Comparison of ENCODE assay signal across 20 mouse cellular contexts in the genomic region with DNA sequence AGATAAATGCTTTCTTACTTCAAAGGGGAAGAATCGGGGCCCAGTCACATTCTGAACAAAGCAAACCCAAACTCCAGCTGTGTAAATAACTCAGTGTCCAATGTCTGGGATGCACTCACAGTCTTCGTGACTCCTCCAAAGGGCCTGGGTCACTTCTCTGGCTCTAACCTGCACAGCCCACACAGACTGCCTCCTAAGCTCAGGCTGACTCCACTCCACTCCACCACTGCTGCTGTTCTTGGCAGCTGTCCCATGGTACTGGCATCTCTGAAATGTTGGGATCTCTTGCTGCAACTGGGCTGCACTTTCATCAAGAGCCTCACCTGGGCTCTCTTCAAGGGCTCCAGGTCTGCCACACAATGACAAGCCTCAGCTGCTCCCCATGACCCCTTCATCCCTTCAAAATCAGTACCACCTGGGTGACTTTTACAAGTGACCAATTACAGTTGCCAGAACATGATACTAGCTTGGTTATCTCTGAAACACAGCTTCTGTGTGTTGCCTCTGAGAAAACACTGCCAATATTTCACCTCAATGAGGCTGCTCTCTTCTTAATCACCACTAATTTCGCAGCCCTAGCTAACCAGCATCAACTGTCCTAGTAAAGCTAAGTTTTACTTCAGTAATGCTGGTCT. TPM values are rescaled to one million over a fixed set of nuclear protein-coding genes. Genes with fewer than 3 reads are reported as not detected.
DNase-seq lines count a peak whose midpoint lies in the region; ATAC-seq and TF ChIP-seq lines count a peak whose summit lies in the region.
"Had no signal": no experiment of that assay in that cellular context is flagged by ENCODE, and none has a peak within 500 bp of the region (broad histone marks: within the 10 kb centered on the region; RNA-seq: fewer than 3 reads in every experiment).

No protein-coding gene starts in this region.

- no peaks in the 10 kb centered on the region for H3K27me3 ChIP-seq in heart, embryonic 14.5 days (ENCODE audit: control insufficient read depth, insufficient read depth, low read length)
- H3K27me3 ChIP-seq in heart, embryonic 12.5 days (replicated peaks), result no peaks in the 10 kb centered on the region
- H3K27me3 ChIP-seq in midbrain, embryonic 11.5 days (ENCODE audit: control insufficient read depth, insufficient read depth, low read length), result no peaks in the 10 kb centered on the region
- no peaks in the 10 kb centered on the region for H3K27me3 ChIP-seq in midbrain, embryonic 13.5 days
- no peaks in the 10 kb centered on the region for H3K27me3 ChIP-seq in lung, postnatal 0 days (replicated peaks; ENCODE audit: insufficient read depth, low read length)
- H3K27me3 ChIP-seq in thymus, adult 2 months (ENCODE audit: control insufficient read depth, insufficient read depth, low read length), result no peaks in the 10 kb centered on the region
- H3K27me3 ChIP-seq: forebrain, embryonic 12.5 days had no signal

- H3K4me2 ChIP-seq in heart, embryonic 14.5 days (ENCODE audit: low read length), result no peak overlapping the region
- no peak overlapping the region for H3K4me2 ChIP-seq in heart, embryonic 12.5 days
- no peak overlapping the region for H3K4me2 ChIP-seq in midbrain, embryonic 11.5 days
- H3K4me2 ChIP-seq in midbrain, embryonic 13.5 days (replicated peaks), result no peak overlapping the region
- no peak overlapping the region for H3K4me2 ChIP-seq in lung, postnatal 0 days (replicated peaks; ENCODE audit: low read depth, low read length)
- H3K4me2 ChIP-seq: forebrain, embryonic 12.5 days had no signal

- peaks cover 3 to 13% of the 10 kb centered on the region in 2 experiments for H3K4me1 ChIP-seq in heart, embryonic 14.5 days (ENCODE audit: control insufficient read depth in 2 of 2, insufficient read depth in 2 of 2, low read length in 2 of 2)
- H3K4me1 ChIP-seq in heart, embryonic 12.5 days (replicated peaks), result peaks cover 12% of the 10 kb centered on the region
- no peaks in the 10 kb centered on the region for H3K4me1 ChIP-seq in midbrain, embryonic 11.5 days (ENCODE audit: control insufficient read depth, insufficient read depth, low read length)
- H3K4me1 ChIP-seq in midbrain, embryonic 13.5 days (replicated peaks), result 0 out of 2 replicates have a peak, but pooled peaks cover 3% of the 10 kb centered on the region
- no peaks in the 10 kb centered on the region for H3K4me1 ChIP-seq in lung, postnatal 0 days (ENCODE audit: insufficient read depth, low read depth, low read length)
- H3K4me1 ChIP-seq in thymus, adult 2 months (replicated peaks; ENCODE audit: control insufficient read depth, insufficient read depth, low read length), result no peaks in the 10 kb centered on the region

- no peak overlapping the region for H3K9ac ChIP-seq in heart, embryonic 14.5 days (ENCODE audit: low read length)
- no peak overlapping the region for H3K9ac ChIP-seq in heart, embryonic 12.5 days
- no peak overlapping the region for H3K9ac ChIP-seq in midbrain, embryonic 11.5 days (ENCODE audit: low read length)
- H3K9ac ChIP-seq in midbrain, embryonic 13.5 days (replicated peaks), result no peak overlapping the region
- no peak overlapping the region for H3K9ac ChIP-seq in lung, postnatal 0 days (replicated peaks; ENCODE audit: low read depth)
- H3K9ac ChIP-seq: forebrain, embryonic 12.5 days had no signal

- no peak for TF ChIP-seq POLR2A in thymus, adult 2 months (IDR thresholded peaks at IDR 0.05; ENCODE audit: control insufficient read depth, extremely low read depth, insufficient read depth, low read length, poor library complexity)

- no peak overlapping the region; a peak in 1 of 4 replicates for H3K27ac ChIP-seq in heart, embryonic 14.5 days (replicated peaks in 1 of 2; ENCODE audit: control insufficient read depth in 1 of 2, insufficient read depth in 1 of 2, low read depth in 2 of 2, low read length in 2 of 2)
- H3K27ac ChIP-seq in heart, embryonic 12.5 days (ENCODE audit: poor library complexity, severe bottlenecking), result no peak overlapping the region
- H3K27ac ChIP-seq in midbrain, embryonic 11.5 days (ENCODE audit: low read depth, low read length), result no peak overlapping the region
- no peak overlapping the region for H3K27ac ChIP-seq in midbrain, embryonic 13.5 days
- no peak overlapping the region for H3K27ac ChIP-seq in lung, postnatal 0 days (ENCODE audit: low read length)
- no peak overlapping the region for H3K27ac ChIP-seq in thymus, adult 2 months (ENCODE audit: control insufficient read depth, insufficient read depth, low read length)
- H3K27ac ChIP-seq: forebrain, embryonic 12.5 days had no signal

- ATAC-seq in heart, embryonic 14.5 days (ENCODE audit: insufficient number of reproducible peaks, insufficient read depth, low FRiP score, low read depth), result peak; percentile 47; the same call in 1 of the 2 replicates
- no peak for ATAC-seq in heart, embryonic 12.5 days (ENCODE audit: insufficient number of reproducible peaks, low FRiP score)
- ATAC-seq in midbrain, embryonic 11.5 days (ENCODE audit: low FRiP score), result no peak
- ATAC-seq in midbrain, embryonic 13.5 days, result no peak
- ATAC-seq in lung, postnatal 0 days, result peak; percentile 83
- no peak for ATAC-seq in megakaryocyte, adult 5-6 weeks (ENCODE audit: poor library complexity, severe bottlenecking)

- no peaks in the 10 kb centered on the region for H3K9me3 ChIP-seq in heart, embryonic 14.5 days (ENCODE audit: control insufficient read depth, low read length)
- no peaks in the 10 kb centered on the region for H3K9me3 ChIP-seq in heart, embryonic 12.5 days (replicated peaks)
- H3K9me3 ChIP-seq in midbrain, embryonic 11.5 days (ENCODE audit: control insufficient read depth, low read length), result no peaks in the 10 kb centered on the region
- H3K9me3 ChIP-seq in midbrain, embryonic 13.5 days, result no peaks in the 10 kb centered on the region
- H3K9me3 ChIP-seq in lung, postnatal 0 days (ENCODE audit: low read length), result no peaks in the 10 kb centered on the region
- H3K9me3 ChIP-seq: forebrain, embryonic 12.5 days; G1E had no signal

- TF ChIP-seq EP300 in lung, postnatal 0 days (IDR thresholded peaks at IDR 0.05), result 0 out of 2 replicates have a peak, but pooled peaks have one; percentile 22

- 64% methylated on average over 3 of the region's 3 CpGs for WGBS in heart, embryonic 14.5 days
- WGBS in heart, embryonic 12.5 days, result 61% methylated on average over 3 of the region's 3 CpGs
- WGBS in midbrain, embryonic 11.5 days, result 63% methylated on average over 3 of the region's 3 CpGs
- 77% methylated on average over 3 of the region's 3 CpGs for WGBS in midbrain, embryonic 13.5 days
- WGBS in lung, postnatal 0 days, result 48% methylated on average over 3 of the region's 3 CpGs
- 96% methylated on average over 3 of the region's 3 CpGs for WGBS in thymus, adult 2 months

- DNase-seq in midbrain, embryonic 11.5 days (ENCODE audit: low spot score, missing footprints), result peak; percentile 76
- DNase-seq in lung, postnatal 0 days (ENCODE audit: low spot score), result peak; percentile 81
- no peak for DNase-seq in thymus, postnatal 36 days
- no peak for DNase-seq in thymus, adult 2 months
- DNase-seq: cerebellum, adult 18-20 months; embryo, embryonic 11 days; heart, postnatal 14 days had no signal

- no peak overlapping the region for H3K4me3 ChIP-seq in heart, embryonic 14.5 days (ENCODE audit: control insufficient read depth in 1 of 2, insufficient read depth in 1 of 2, low read depth in 1 of 2, low read length in 2 of 2)
- H3K4me3 ChIP-seq in heart, embryonic 12.5 days, result no peak overlapping the region
- no peak overlapping the region for H3K4me3 ChIP-seq in midbrain, embryonic 11.5 days (ENCODE audit: low read depth, low read length)
- no peak overlapping the region for H3K4me3 ChIP-seq in midbrain, embryonic 13.5 days (replicated peaks)
- no peak overlapping the region for H3K4me3 ChIP-seq in lung, postnatal 0 days (ENCODE audit: low read depth, low read length)
- no peak overlapping the region for H3K4me3 ChIP-seq in thymus, adult 2 months (ENCODE audit: control insufficient read depth, insufficient read depth, low read length)
- H3K4me3 ChIP-seq: forebrain, embryonic 12.5 days had no signal

- H3K36me3 ChIP-seq in heart, embryonic 14.5 days (ENCODE audit: control insufficient read depth, insufficient read depth, low read length), result 0 out of 2 replicates have a peak, but pooled peaks cover 3% of the 10 kb centered on the region
- 0 out of 2 replicates have a peak, but pooled peaks cover 7% of the 10 kb centered on the region for H3K36me3 ChIP-seq in heart, embryonic 12.5 days
- H3K36me3 ChIP-seq in midbrain, embryonic 11.5 days (ENCODE audit: control insufficient read depth, insufficient read depth, low read length), result no peaks in the 10 kb centered on the region
- H3K36me3 ChIP-seq in midbrain, embryonic 13.5 days, result no peaks in the 10 kb centered on the region
- no peaks in the 10 kb centered on the region for H3K36me3 ChIP-seq in lung, postnatal 0 days (ENCODE audit: insufficient read depth, low read length)
- H3K36me3 ChIP-seq in thymus, adult 2 months (ENCODE audit: control insufficient read depth, insufficient read depth, low read length), result no peaks in the 10 kb centered on the region
- H3K36me3 ChIP-seq: forebrain, embryonic 12.5 days; G1E had no signal

- no peak for TF ChIP-seq CTCF in lung, postnatal 0 days (IDR thresholded peaks at IDR 0.05)
- TF ChIP-seq CTCF in thymus, adult 2 months (IDR thresholded peaks at IDR 0.05; ENCODE audit: borderline replicate concordance, control insufficient read depth, extremely low read depth, insufficient read depth, low read length, poor library complexity), result no peak

RNA-seq across cellular contexts. Expression of gene Gm10974, which starts 40.2 kb away (rescaled TPM):
- polyA plus RNA-seq in heart, embryonic 14.5 days (2014; fragmentation: Nextera tagmentation; extraction: Ambion mirVana), result not detected in 2 replicates
- not detected in 2 replicates for polyA plus RNA-seq in heart, embryonic 12.5 days (2016; fragmentation: Nextera tagmentation; extraction: Ambion mirVana)
- not detected in 2 replicates for polyA plus RNA-seq in midbrain, embryonic 11.5 days (2014; fragmentation: Nextera tagmentation; extraction: Ambion mirVana)
- not detected in 2 replicates for polyA plus RNA-seq in midbrain, embryonic 13.5 days (2015; fragmentation: Nextera tagmentation; extraction: Ambion mirVana)
- not detected in 2 replicates for polyA plus RNA-seq in lung, postnatal 0 days (2015; fragmentation: Nextera tagmentation; extraction: Ambion mirVana)
- total RNA-seq in megakaryocyte, adult 5-6 weeks (2015), result not detected in 2 replicates
- total RNA-seq in megakaryocyte, adult 5-6 weeks (2017), result not detected in 2 replicates
- polyA plus RNA-seq in thymus, adult 2 months (2012; rRNA removed), result not detected in 2 replicates
- total RNA-seq: G1E; gastrocnemius, adult 8-10 months; heart, postnatal 14 days; layer of hippocampus, postnatal 14 days; neutrophil, adult 5-6 weeks had no signal
- polyA plus RNA-seq: C2C12; forebrain, embryonic 12.5 days; G1E; intestine, embryonic 14.5 days; limb, embryonic 11.5 days; liver, embryonic 16.5 days had no signal

Comparison
In these comparisons a context has a peak if more than half of its experiments do, and no peak if none do; other contexts are left out.
1. ATAC-seq: peak in heart, embryonic 14.5 days (single experiment) and lung, postnatal 0 days (single experiment); none in heart, embryonic 12.5 days (single experiment), midbrain, embryonic 11.5 days (single experiment), midbrain, embryonic 13.5 days (single experiment) and megakaryocyte, adult 5-6 weeks (single experiment).
2. DNase-seq: peak in midbrain, embryonic 11.5 days (single experiment) and lung, postnatal 0 days (single experiment); none in thymus, postnatal 36 days (0 of 2) and thymus, adult 2 months (single experiment).